Mouse (Mus musculus) CH12.LX (cell line): ENCODE results near the gene BC051665. TPM values are rescaled to one million over a fixed set of nuclear protein-coding genes. Genes with fewer than 3 reads are reported as not detected.

Source experiments
- DNase-seq: peaks from one replicate; pipeline ENCODE4 v3.0.0-alpha.2; 2013; ENCODE audit errors: extremely low read depth
- H3K27ac ChIP-seq: 2 replicates; pipeline ENCODE4 v1.5.1; 2012; ENCODE audit warnings: low read depth, mild to moderate bottlenecking, control low read depth, moderate library complexity; ENCODE audit not compliant: insufficient read depth
- H3K27me3 ChIP-seq: replicated peaks from 2 replicates; pipeline ENCODE3; 2012; ENCODE audit warnings: inconsistent platforms
- H3K36me3 ChIP-seq, 2 experiments: replicated peaks in 1 of 2; 2 replicates each; pipeline versions ENCODE3 to v1.6.1; 2012; ENCODE audit warnings: inconsistent platforms in 1 of 2, low read length in 1 of 2, mild to moderate bottlenecking in 1 of 2, mixed read lengths in 1 of 2, moderate library complexity in 1 of 2; ENCODE audit not compliant: control insufficient read depth in 1 of 2, insufficient read depth in 1 of 2
- H3K4me1 ChIP-seq, 2 experiments: 2 replicates each; pipeline ENCODE4 v1.6.1; 2012; ENCODE audit warnings: inconsistent platforms in 1 of 2, moderate library complexity in 1 of 2; ENCODE audit not compliant: insufficient read depth in 2 of 2, control insufficient read depth in 1 of 2
- H3K4me2 ChIP-seq: 2 replicates; pipeline ENCODE4 v1.6.1; 2012; ENCODE audit warnings: low read depth, mild to moderate bottlenecking, control low read depth; ENCODE audit not compliant: poor library complexity, insufficient read depth, severe bottlenecking
- H3K4me3 ChIP-seq, 3 experiments: fragments of 150-350 bp in 1 of 3; sonication (generic) in 1 of 3; replicated peaks in 1 of 3; 2 replicates each; pipeline versions ENCODE3 to v1.5.1; 2011 to 2012; ENCODE audit warnings: low read depth in 2 of 3, low read length in 2 of 3, mild to moderate bottlenecking in 2 of 3, moderate library complexity in 2 of 3, control low read depth in 1 of 3, improper control_type of control experiment in 1 of 3, inconsistent platforms in 1 of 3, mixed read lengths in 1 of 3; ENCODE audit not compliant: poor library complexity in 1 of 3
- H3K79me2 ChIP-seq: replicated peaks from 2 replicates; pipeline ENCODE4 v1.6.1; 2012; ENCODE audit warnings: mild to moderate bottlenecking, moderate library complexity; ENCODE audit not compliant: control insufficient read depth, poor library complexity, insufficient read depth, severe bottlenecking; ENCODE audit errors: extremely low read depth
- H3K9ac ChIP-seq: 2 replicates; pipeline ENCODE4 v1.6.1; 2012; ENCODE audit warnings: low read depth, mild to moderate bottlenecking, control low read depth, moderate library complexity; ENCODE audit not compliant: insufficient read depth
- H3K9me3 ChIP-seq: replicated peaks from 2 replicates; pipeline ENCODE3; 2012; ENCODE audit warnings: low read length, inconsistent platforms, mixed read lengths
- CHD1 ChIP-seq: IDR thresholded peaks from 2 replicates; pipeline ENCODE4 v1.6.1; 2012; ENCODE audit warnings: low read depth, low read length, improper control_type of control experiment, inconsistent platforms
- CHD2 ChIP-seq: IDR thresholded peaks from 2 replicates; pipeline ENCODE4 v1.6.1; 2011; ENCODE audit warnings: low read length, improper control_type of control experiment
- CTCF ChIP-seq, 2 experiments: IDR thresholded peaks in 1 of 2; conservative IDR thresholded peaks in 1 of 2; 2 replicates each; pipeline ENCODE4 v1.5.1; 2011 to 2012; ENCODE audit warnings: low read depth in 2 of 2, low read length in 2 of 2, improper control_type of control experiment in 1 of 2, inconsistent platforms in 1 of 2, mild to moderate bottlenecking in 1 of 2, moderate library complexity in 1 of 2
- ELF1 ChIP-seq: IDR thresholded peaks from 2 replicates; pipeline ENCODE4 v1.6.1; 2014; ENCODE audit warnings: low read depth, mild to moderate bottlenecking, inconsistent platforms, low read length, improper control_type of control experiment
- EP300 ChIP-seq: IDR thresholded peaks from 2 replicates; pipeline ENCODE4 v1.6.1; 2011; ENCODE audit warnings: low read length, improper control_type of control experiment
- HCFC1 ChIP-seq: IDR thresholded peaks from 2 replicates; pipeline ENCODE4 v1.6.1; 2012; ENCODE audit warnings: low read depth, mild to moderate bottlenecking, inconsistent platforms, low read length, improper control_type of control experiment
- IRF4 ChIP-seq: IDR thresholded peaks from 2 replicates; pipeline ENCODE4 v1.6.1; 2014; ENCODE audit warnings: low read depth, mild to moderate bottlenecking, inconsistent platforms, low read length, improper control_type of control experiment
- KAT2A ChIP-seq: IDR thresholded peaks from 2 replicates; pipeline ENCODE4 v1.6.1; 2012; ENCODE audit warnings: low read length, improper control_type of control experiment, inconsistent platforms; ENCODE audit not compliant: insufficient replicate concordance
- MEF2A ChIP-seq: IDR thresholded peaks from 2 replicates; pipeline ENCODE4 v1.6.1; 2014; ENCODE audit warnings: low read depth, mild to moderate bottlenecking, inconsistent platforms, low read length, improper control_type of control experiment, borderline replicate concordance
- PAX5 ChIP-seq: IDR thresholded peaks from 2 replicates; pipeline ENCODE4 v1.6.1; 2012; ENCODE audit warnings: low read length, inconsistent platforms, mixed read lengths
- RCOR1 ChIP-seq: conservative IDR thresholded peaks from 2 replicates; pipeline ENCODE4 v1.6.1; 2012; ENCODE audit warnings: low read depth, mild to moderate bottlenecking, inconsistent platforms, low read length, improper control_type of control experiment
- SIN3A ChIP-seq: IDR thresholded peaks from 2 replicates; pipeline ENCODE4 v1.6.1; 2012; ENCODE audit warnings: low read length, improper control_type of control experiment, inconsistent platforms
- SMC3 ChIP-seq: IDR thresholded peaks from 2 replicates; pipeline ENCODE4 v1.6.1; 2011; ENCODE audit warnings: low read depth, low read length, improper control_type of control experiment
- UBTF ChIP-seq: IDR thresholded peaks from 2 replicates; pipeline ENCODE4 v1.6.1; 2012; ENCODE audit warnings: low read depth, mild to moderate bottlenecking, inconsistent platforms, low read length, improper control_type of control experiment, moderate library complexity
- USF1 ChIP-seq: IDR thresholded peaks from 2 replicates; pipeline ENCODE4 v1.6.1; 2014; ENCODE audit warnings: low read depth, mild to moderate bottlenecking, inconsistent platforms, low read length, improper control_type of control experiment
- USF2 ChIP-seq: conservative IDR thresholded peaks from 2 replicates; pipeline ENCODE4 v1.6.1; 2011; ENCODE audit warnings: low read depth, low read length, improper control_type of control experiment
- ZC3H11A ChIP-seq: IDR thresholded peaks from 2 replicates; pipeline ENCODE4 v1.6.1; 2012; ENCODE audit warnings: low read depth, mild to moderate bottlenecking, inconsistent platforms, low read length, improper control_type of control experiment
- ZMIZ1 ChIP-seq: IDR thresholded peaks from 2 replicates; pipeline ENCODE4 v1.6.1; 2012; ENCODE audit warnings: low read depth, mild to moderate bottlenecking, inconsistent platforms, low read length, improper control_type of control experiment
- dilution Hi-C: fragments of 300-500 bp; cut with MboI; formaldehyde crosslinking; loops from 2 replicates; pipeline ENCODE4 v1.14.3; 2020; ENCODE audit warnings: low sequenced_read_pairs; ENCODE audit not compliant: extremely low pct_unique_long_range_greater_than_20kb, extremely low pct_ligation_motif_present
- in situ Hi-C: fragments of 300-500 bp; cut with MboI; formaldehyde crosslinking; loops from 3 replicates; pipeline ENCODE4 v1.14.3; 2019; ENCODE audit warnings: low sequenced_read_pairs, low pct_ligation_motif_present, low pct_unique_long_range_greater_than_20kb, mixed read lengths
- polyA plus RNA-seq: library from polyadenylated mRNA; unstranded; fragments of >175 nt; gene quantifications from 2 replicates; pipeline ENCODE4 v1.2.1, GENCODE M21; 2012; ENCODE audit warnings: low read depth; ENCODE audit not compliant: insufficient read length
- total RNA-seq, 2 experiments: library from RNA; depleted of rRNA; stranded (reverse); fragments of 300-350 nt in 1 of 2; fragments of >200 nt in 1 of 2; gene quantifications; 2 replicates each; pipeline ENCODE4 v1.2.3; 2012 to 2014

Gene BC051665
- total and polyA plus RNA-seq, 3 experiments: not detected

DNA sequence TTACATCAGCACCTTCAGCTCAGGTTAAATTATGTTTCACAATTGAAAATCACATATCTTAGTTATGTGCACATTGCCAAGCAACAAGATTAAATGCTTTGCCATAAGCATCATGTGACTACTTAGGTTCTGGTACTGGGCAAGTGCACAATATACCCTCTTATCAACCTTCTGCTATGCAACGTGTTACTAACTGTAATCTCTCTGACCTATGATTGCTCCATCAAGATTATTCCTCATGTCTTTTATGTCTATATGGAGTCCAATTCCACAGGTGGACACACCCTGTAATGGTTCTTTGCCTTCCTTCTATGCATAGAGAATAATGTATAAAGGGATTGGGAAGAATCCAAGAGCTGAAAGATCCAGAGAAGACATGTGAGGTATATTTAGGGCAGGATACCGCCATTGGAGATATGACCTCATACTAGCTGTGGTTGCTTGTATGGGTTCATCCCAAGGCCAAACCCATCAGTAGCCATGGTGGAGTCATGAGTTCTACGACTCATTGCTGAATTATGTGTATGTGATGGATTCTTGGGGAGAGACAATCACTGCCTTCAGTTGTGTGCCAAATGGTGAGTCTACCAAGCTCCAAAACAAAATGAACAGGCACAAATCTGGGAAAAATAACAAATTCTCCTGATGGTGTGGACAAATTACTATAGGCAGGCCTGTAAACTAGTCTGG, 34.5 kb upstream of the BC051665 start:
- Histone ChIP-seq H3K9me3 (peaks cover 33% of the 10 kb centered on the region), H3K4me1 (no peaks in the 10 kb centered on the region), H3K27ac (no peak overlapping the region), H3K36me3 (no peaks in the 10 kb centered on the region), H3K4me2 (no peak overlapping the region), H3K4me3 (no peak overlapping the region), H3K79me2 (no peaks in the 10 kb centered on the region), H3K27me3 (no peaks in the 10 kb centered on the region), H3K9ac (no peak overlapping the region)
- DNase-seq: no peak
- TF ChIP-seq UBTF (no peak), EP300 (no peak)
- dilution Hi-C loops: no loop called here
- in situ Hi-C loops: no loop called here

- Histone ChIP-seq H3K9ac (no peak overlapping the region), H3K27ac (no peak overlapping the region), H3K9me3 (peaks cover 42% of the 10 kb centered on the region), H3K4me2 (no peak overlapping the region), H3K4me3 (no peak overlapping the region), H3K4me1 (no peaks in the 10 kb centered on the region), H3K36me3 (no peaks in the 10 kb centered on the region), H3K79me2 (no peaks in the 10 kb centered on the region), H3K27me3 (no peaks in the 10 kb centered on the region)
- dilution Hi-C loops: no loop called here
- no peak for TF ChIP-seq HCFC1
- no peak for TF ChIP-seq SIN3A
- no peak for TF ChIP-seq ZMIZ1
- TF ChIP-seq KAT2A: no peak
- TF ChIP-seq USF1: no peak
- TF ChIP-seq USF2: no peak
- no peak for TF ChIP-seq EP300
- in situ Hi-C loops: no loop called here
- DNase-seq: no peak
Observed at GRCm38 (mm10) chr13:60819469-60819868, 33.3 kb upstream of the BC051665 start.

- dilution Hi-C loops (no loop called here), in situ Hi-C loops (no loop called here)
- Histone ChIP-seq H3K9me3 (peaks cover 52% of the 10 kb centered on the region), H3K4me3 (no peak overlapping the region), H3K4me1 (no peaks in the 10 kb centered on the region), H3K4me2 (no peak overlapping the region), H3K27ac (no peak overlapping the region), H3K9ac (no peak overlapping the region), H3K27me3 (no peaks in the 10 kb centered on the region), H3K79me2 (no peaks in the 10 kb centered on the region), H3K36me3 (no peaks in the 10 kb centered on the region)
- no peak for DNase-seq
- no peak for TF ChIP-seq PAX5
- no peak for TF ChIP-seq CHD2
- no peak for TF ChIP-seq CHD1
- no peak for TF ChIP-seq SMC3
- no peak for TF ChIP-seq IRF4
- no peak for TF ChIP-seq ELF1
- TF ChIP-seq ZMIZ1: no peak
- no peak for TF ChIP-seq MEF2A
- TF ChIP-seq CTCF (conservative IDR thresholded peaks at IDR 0.05 in 1 of 2, IDR thresholded peaks at IDR 0.05 in 1 of 2; ENCODE audit: low read depth in 2 of 2, low read length in 2 of 2): no peak
- no peak for TF ChIP-seq RCOR1
- TF ChIP-seq ZC3H11A: no peak
Observed at GRCm38 (mm10) chr13:60813722-60814121, 27.6 kb upstream of the BC051665 start.
